Mouse (Mus musculus): ENCODE data around the gene Greb1.

Greb1 gene

DNA sequence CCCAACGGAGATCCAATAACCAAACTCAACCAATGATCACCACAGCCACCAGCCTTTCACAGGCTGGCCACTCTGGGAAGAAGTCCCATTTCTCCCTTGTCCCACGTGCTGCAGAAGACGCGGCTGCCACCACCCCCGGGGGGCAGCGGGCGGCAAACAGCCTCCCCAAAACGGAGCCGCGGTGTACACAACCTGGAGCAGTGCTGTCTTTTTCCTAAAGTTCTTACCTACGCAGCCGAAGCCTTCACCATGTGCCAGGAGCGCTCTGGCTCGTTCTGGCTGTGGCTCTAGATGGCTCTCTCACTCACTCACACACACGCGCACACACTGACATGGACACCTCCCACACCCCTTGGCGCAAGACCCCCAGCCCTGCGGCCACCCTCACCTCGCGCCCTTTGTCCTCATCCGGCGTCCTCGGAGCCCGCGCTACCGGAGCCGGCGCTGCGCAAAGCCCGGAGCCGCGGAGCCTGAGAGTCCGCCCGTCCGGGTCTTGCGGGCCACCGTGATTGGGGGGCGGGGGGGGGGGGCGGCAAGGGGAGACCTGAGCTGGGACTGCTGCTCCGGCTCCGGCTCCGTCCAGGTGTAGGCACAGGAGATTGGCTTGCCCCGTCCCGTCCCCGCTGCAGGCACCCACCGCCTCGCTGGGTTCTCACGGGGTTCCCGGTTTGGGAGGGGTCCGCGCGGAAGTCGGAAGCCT, at the start of gene Greb1:
Greb1 (minus strand) TSS at position 628 of the 700 bp plus-strand sequence.
- DNase-seq (ENCODE audit: low spot score): peak; percentile 60

DNA sequence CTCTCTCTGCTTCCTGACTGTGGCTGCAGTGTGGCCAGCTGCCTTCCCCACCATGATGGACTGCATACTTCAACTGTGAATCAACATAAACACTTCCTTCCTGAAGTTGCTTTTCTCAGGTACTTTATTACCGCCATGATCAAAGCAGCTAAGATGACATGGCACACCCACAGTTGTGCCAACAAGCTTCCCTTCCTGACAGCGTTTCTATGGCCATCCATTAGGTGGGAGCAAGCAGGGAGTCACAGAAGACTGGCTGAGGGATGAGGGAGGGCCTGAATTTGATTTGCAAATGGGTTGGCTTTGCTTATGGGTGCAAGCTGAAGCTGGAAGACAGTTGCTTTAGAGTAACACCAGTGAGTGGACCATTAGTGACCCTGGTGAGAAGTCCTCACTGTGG, 49.1 kb upstream of the Greb1 start:
- no peak for DNase-seq (ENCODE audit: low spot score)

- no peak for DNase-seq (ENCODE audit: low spot score)
Measured at GRCm38 (mm10) chr12:16848501-16848900, 47.8 kb upstream of the Greb1 start.

- no peak for DNase-seq (ENCODE audit: low spot score)
Measured at GRCm38 (mm10) chr12:16847204-16847792, 46.6 kb upstream of the Greb1 start.

- no peak for DNase-seq (ENCODE audit: low spot score)
Measured at GRCm38 (mm10) chr12:16844623-16845592, 44.2 kb upstream of the Greb1 start.

DNA sequence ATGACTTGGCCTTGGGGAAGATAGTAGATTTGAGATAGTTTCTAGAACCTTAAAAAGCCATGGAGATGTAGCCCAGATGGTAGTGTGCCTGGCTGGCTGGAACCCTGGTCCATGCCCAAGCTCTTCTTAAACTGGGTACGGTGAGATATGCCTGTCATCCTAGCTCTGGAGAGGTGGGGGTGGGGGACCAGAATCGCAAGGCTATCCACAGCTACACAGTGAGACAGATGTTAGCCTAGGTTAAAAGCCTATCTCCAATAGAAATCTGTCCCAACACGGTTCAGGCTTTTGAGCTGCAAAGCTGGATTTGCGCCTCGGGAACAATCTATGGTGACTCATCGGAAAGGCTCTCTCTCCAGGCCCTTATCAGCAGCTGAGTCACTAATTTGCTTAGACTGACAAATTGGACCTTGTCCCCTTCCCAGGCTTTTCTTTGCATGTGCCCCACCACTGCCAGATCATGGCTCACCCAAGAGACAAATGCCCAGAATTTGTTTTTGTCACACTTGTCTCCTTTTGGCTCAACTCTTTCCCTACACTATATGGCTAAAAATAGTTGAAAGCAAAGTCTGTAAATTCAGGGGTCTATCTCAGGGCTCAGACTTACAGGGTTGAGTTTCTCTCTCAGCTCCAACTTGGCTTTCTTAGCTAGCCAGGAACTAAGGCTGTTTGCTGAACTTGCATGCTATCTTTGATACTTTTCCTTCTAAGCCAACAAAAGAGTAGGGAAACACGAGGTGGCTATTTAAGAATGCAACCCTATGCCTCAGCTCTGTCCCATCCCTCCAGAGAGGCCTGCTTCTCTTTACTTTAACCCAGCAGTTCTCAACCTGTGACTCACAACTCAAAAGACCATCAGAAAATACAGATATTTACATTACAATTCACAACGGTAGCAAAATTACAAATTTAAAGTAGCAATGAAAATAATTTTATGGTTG, 40.4 kb upstream of the Greb1 start:
- no peak for DNase-seq (ENCODE audit: low spot score)

GRCm38 (mm10) chr12:16837766-16838165, 37.1 kb upstream of the Greb1 start:
- DNase-seq (ENCODE audit: low spot score): no peak

DNA sequence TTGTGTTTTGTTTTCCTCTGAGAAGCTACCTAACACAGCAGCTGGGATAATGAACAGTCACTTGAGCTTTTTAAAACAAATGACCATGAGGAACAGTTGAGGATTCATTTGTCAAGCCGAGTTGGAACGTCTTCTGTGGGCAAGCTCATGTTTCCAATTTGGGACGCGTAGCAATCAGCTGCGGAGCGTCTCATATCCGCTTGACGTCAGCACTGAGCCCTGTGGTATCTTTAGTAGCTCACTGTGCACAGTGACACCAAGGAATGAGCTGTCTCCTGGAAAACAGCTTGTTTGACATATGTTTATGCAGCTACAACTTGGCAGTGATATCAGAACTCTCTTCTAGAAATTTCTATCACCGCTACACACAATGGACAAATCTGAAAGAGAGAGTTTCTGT, 35.5 kb upstream of the Greb1 start:
- DNase-seq (ENCODE audit: low spot score): no peak

GRCm38 (mm10) chr12:16834701-16835100, 34.0 kb upstream of the Greb1 start:
- no peak for DNase-seq (ENCODE audit: low spot score)

- DNase-seq (ENCODE audit: low spot score): no peak
Measured at GRCm38 (mm10) chr12:16831071-16831470, 30.4 kb upstream of the Greb1 start.

- DNase-seq (ENCODE audit: low spot score): no peak
Measured at GRCm38 (mm10) chr12:16829785-16830184, 29.1 kb upstream of the Greb1 start.

DNA sequence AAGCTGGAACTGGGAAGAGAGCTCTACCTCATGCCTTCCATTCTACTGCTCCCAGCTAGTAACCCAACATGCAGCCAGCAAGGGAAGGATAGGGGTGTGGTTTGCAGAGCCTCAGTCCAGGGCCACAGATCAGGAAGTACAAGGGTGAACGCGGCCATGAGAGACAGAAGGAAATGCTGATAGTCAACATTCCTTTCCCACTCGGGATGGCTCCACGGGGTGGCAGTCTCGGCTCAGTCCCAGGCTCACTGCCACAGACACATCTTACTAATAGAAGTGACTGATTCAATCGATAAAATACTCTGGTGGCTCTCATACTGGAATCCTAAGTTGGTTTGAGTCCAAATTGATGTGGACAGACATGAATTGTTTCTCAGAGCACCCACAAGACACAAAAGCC, 27.8 kb upstream of the Greb1 start:
- DNase-seq (ENCODE audit: low spot score): peak; percentile 53

- no peak for DNase-seq (ENCODE audit: low spot score)
Measured at GRCm38 (mm10) chr12:16823701-16824100, 23.0 kb upstream of the Greb1 start.

DNA sequence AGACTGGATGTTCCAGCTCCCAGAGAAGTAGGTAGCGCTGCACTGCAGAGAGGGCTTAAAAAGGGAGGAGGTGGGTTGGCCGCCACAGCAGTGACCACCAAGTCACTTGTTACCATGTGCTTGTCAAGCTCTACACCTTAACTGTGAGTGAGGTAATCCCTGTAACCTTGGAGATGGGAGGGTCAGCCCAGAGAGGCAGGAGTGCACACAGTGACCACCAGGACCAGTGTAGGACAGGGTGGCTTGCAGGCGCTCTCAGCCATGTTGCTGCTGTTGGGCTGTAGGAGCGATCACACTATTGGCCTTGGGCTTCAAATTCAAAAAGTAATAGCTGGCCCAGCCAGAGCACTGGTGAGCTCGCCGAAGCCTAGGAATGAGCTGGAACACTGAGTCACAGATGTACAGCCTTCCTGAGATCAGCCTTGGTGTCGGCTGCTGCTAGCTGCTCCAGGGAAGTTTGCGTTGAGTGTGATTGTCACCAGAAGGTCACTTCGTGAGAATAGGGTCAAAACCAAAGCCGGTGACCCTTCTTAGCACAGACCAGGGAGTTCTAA, 21.6 kb upstream of the Greb1 start:
- DNase-seq (ENCODE audit: low spot score): no peak

- no peak for DNase-seq (ENCODE audit: low spot score)
Measured at GRCm38 (mm10) chr12:16820761-16821160, 20.1 kb upstream of the Greb1 start.

- DNase-seq (ENCODE audit: low spot score): no peak
Measured at GRCm38 (mm10) chr12:16818513-16818912, 17.8 kb upstream of the Greb1 start.

GRCm38 (mm10) chr12:16817147-16817546, 16.5 kb upstream of the Greb1 start:
- DNase-seq (ENCODE audit: low spot score): no peak

GRCm38 (mm10) chr12:16811477-16811876, 10.8 kb upstream of the Greb1 start:
- DNase-seq (ENCODE audit: low spot score): no peak

GRCm38 (mm10) chr12:16810525-16811431, 10.1 kb upstream of the Greb1 start, which contains the start of gene E2f6:
E2f6 (plus strand) TSS chr12:16810963.
- DNase-seq (ENCODE audit: low spot score): peak; percentile 83

- no peak for DNase-seq (ENCODE audit: low spot score)
Measured at GRCm38 (mm10) chr12:16808045-16808444, 7.4 kb upstream of the Greb1 start.
